Mouse (Mus musculus): Measurements from ENCODE around the gene Klhl33.

DNA sequence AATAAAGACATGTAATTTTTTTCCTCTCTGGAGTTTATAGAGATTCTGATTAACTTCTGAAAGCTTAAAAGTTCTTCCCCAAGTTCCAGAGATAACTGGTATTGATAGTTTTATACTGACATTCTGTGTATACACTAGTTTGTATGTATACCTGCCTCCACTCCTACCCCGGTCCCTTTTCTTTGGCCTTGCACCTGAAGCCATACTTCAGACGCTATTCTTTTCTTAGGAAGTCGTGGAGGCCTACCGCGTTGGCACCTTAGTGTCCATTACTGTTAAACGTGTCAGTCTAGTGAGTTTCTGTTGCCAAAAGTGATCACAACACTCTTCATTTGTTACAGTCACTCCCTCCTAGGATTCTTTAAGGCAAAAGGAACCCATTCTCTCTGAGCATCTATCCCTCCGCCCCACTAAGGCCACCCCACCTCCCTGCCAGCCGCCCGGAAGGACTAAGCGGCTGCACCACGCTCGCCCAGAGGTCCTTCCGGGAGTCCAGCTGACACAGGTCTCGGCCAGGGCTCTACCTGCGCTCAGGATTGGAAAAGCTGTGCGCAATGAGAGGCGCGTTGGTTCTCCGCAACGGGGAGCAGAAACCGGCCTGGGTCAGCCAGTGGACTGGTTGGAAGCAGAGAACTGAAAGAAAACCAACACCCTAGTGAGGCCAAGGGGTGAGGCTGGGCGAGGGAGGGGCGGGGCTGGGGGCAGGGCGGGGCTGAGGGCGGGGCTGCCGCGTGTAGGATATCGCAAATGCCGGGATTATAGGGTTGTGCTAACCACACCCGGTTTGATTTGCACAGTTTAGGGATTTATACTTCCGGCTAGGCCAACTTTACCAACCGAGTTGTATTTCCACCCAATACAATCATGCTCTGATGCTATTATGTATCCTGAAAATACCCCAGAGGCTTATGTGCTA, 27.2 kb downstream of the Klhl33 start, which contains the start of gene Tep1:
- TF ChIP-seq CTCF (IDR thresholded peaks at IDR 0.05; ENCODE audit: control insufficient read depth, insufficient read depth, low read length) (no peak), POLR2A (IDR thresholded peaks at IDR 0.05; ENCODE audit: borderline replicate concordance, control insufficient read depth, low read depth, low read length) (peak; percentile 50; the same call in 1 of the 2 replicates)
